Mouse (Mus musculus) neural tube, embryonic 14.5 days (tissue): ENCODE data around the gene Atp2b4. TPM values are rescaled to one million over a fixed set of nuclear protein-coding genes. Genes with fewer than 3 reads are reported as not detected.

ENCODE experiments used
- ATAC-seq: fragments of 200-750 bp; cut with Nextera tagmentation; 2 replicates; pipeline ENCODE4 v1.8.0; 2017; ENCODE audit warnings: low read depth, mild to moderate bottlenecking, moderate TSS enrichment, moderate library complexity
- H3K27ac ChIP-seq: fragments of 300-500 bp; sonication (generic); 2 replicates; pipeline ENCODE4 v1.5.1; 2014; ENCODE audit warnings: low read depth, mild to moderate bottlenecking, control low read depth, low read length, moderate library complexity, mixed read lengths
- H3K27me3 ChIP-seq: fragments of 300-500 bp; sonication (generic); 2 replicates; pipeline ENCODE4 v1.6.1; 2014; ENCODE audit warnings: low read length; ENCODE audit not compliant: control insufficient read depth, insufficient read depth
- H3K36me3 ChIP-seq: fragments of 300-500 bp; sonication (generic); 2 replicates; pipeline ENCODE4 v1.6.1; 2014; ENCODE audit warnings: low read length, mixed read lengths; ENCODE audit not compliant: control insufficient read depth, insufficient read depth
- H3K4me1 ChIP-seq: fragments of 300-500 bp; sonication (generic); 2 replicates; pipeline ENCODE4 v1.6.1; 2014; ENCODE audit warnings: low read length; ENCODE audit not compliant: control insufficient read depth, insufficient read depth
- H3K4me2 ChIP-seq: fragments of 300-500 bp; sonication (generic); 2 replicates; pipeline ENCODE4 v1.6.1; 2014; ENCODE audit warnings: mild to moderate bottlenecking, low read depth, low read length, control low read depth
- H3K4me3 ChIP-seq: fragments of 300-500 bp; sonication (generic); 2 replicates; pipeline ENCODE4 v1.5.1; 2014; ENCODE audit warnings: low read depth, low read length, control low read depth, mixed read lengths
- H3K9ac ChIP-seq: fragments of 300-500 bp; sonication (generic); replicated peaks from 2 replicates; pipeline ENCODE4 v1.6.1; 2014; ENCODE audit warnings: low read depth, mild to moderate bottlenecking, control low read depth, low read length, mixed read lengths
- H3K9me3 ChIP-seq: fragments of 300-500 bp; sonication (generic); 2 replicates; pipeline ENCODE4 v1.6.1; 2016; ENCODE audit warnings: low read length; ENCODE audit not compliant: control insufficient read depth
- WGBS: fragments of 180-500 bp; shearing (Covaris S2); extraction: QIAGEN DNeasy Blood & Tissue Kit; methylation state at CpG from one replicate; pipeline ENCODE4 v1.1.7; 2014; 5-methylcytosine and 5-hydroxymethylcytosine counted together
- polyA plus RNA-seq: library from polyadenylated mRNA; unstranded; fragments of >200 nt; fragmentation: Nextera tagmentation; extraction: Ambion mirVana; gene quantifications from 2 replicates; pipeline ENCODE4 v1.2.1, GENCODE M21; 2014

Atp2b4 gene
- polyA plus RNA-seq, 1 experiment from 2014 or later: 30.3 TPM

GRCm38 (mm10) chr1:133766901-133767529 lies 33.8 kb downstream of the Atp2b4 start:
- no peaks in the 10 kb centered on the region for H3K36me3 ChIP-seq
- H3K4me1 ChIP-seq: 0 out of 2 replicates have a peak, but pooled peaks cover 5% of the 10 kb centered on the region
- H3K9me3 ChIP-seq: no peaks in the 10 kb centered on the region
- no peak overlapping the region for H3K27ac ChIP-seq
- WGBS: 24% methylated on average over 11 of the region's 11 CpGs
- ATAC-seq: no peak
- H3K4me3 ChIP-seq: no peak overlapping the region
- H3K27me3 ChIP-seq: no peaks in the 10 kb centered on the region
- no peak overlapping the region for H3K9ac ChIP-seq
- H3K4me2 ChIP-seq: no peak overlapping the region

GRCm38 (mm10) chr1:133765376-133765775 lies 35.5 kb downstream of the Atp2b4 start:
- no peak overlapping the region for H3K27ac ChIP-seq
- H3K4me3 ChIP-seq: no peak overlapping the region
- H3K4me1 ChIP-seq: 0 out of 2 replicates have a peak, but pooled peaks cover 5% of the 10 kb centered on the region
- H3K9me3 ChIP-seq: no peaks in the 10 kb centered on the region
- no peak overlapping the region for H3K4me2 ChIP-seq
- no peak overlapping the region for H3K9ac ChIP-seq
- H3K36me3 ChIP-seq: no peaks in the 10 kb centered on the region
- no peaks in the 10 kb centered on the region for H3K27me3 ChIP-seq
- 51% methylated on average over 4 of the region's 4 CpGs for whole genome bisulfite sequencing
- ATAC-seq: no peak

GRCm38 (mm10) chr1:133762946-133763422 lies 37.9 kb downstream of the Atp2b4 start:
- Histone ChIP-seq H3K36me3 (no peaks in the 10 kb centered on the region), H3K4me2 (no peak overlapping the region), H3K4me3 (no peak overlapping the region), H3K27me3 (no peaks in the 10 kb centered on the region), H3K9ac (no peak overlapping the region), H3K27ac (0 out of 2 replicates have a peak overlapping the region, but pooled peaks have one; percentile 2), H3K4me1 (0 out of 2 replicates have a peak, but pooled peaks cover 5% of the 10 kb centered on the region), H3K9me3 (no peaks in the 10 kb centered on the region)
- ATAC-seq: peak; percentile 49; the same call in 1 of the 2 replicates
- 36% methylated on average over 5 of the region's 5 CpGs for WGBS

GRCm38 (mm10) chr1:133761278-133761677 lies 39.6 kb downstream of the Atp2b4 start:
- no peaks in the 10 kb centered on the region for H3K27me3 ChIP-seq
- no peak overlapping the region for H3K9ac ChIP-seq
- no peak for ATAC-seq
- H3K4me1 ChIP-seq: 0 out of 2 replicates have a peak, but pooled peaks cover 5% of the 10 kb centered on the region
- WGBS: 88% methylated on average over 5 of the region's 5 CpGs
- no peaks in the 10 kb centered on the region for H3K36me3 ChIP-seq
- H3K4me3 ChIP-seq: no peak overlapping the region
- H3K4me2 ChIP-seq: no peak overlapping the region
- no peak overlapping the region for H3K27ac ChIP-seq
- H3K9me3 ChIP-seq: no peaks in the 10 kb centered on the region

GRCm38 (mm10) chr1:133754317-133754868 lies 46.4 kb downstream of the Atp2b4 start:
- H3K27me3 ChIP-seq: no peaks in the 10 kb centered on the region
- no peak overlapping the region for H3K4me3 ChIP-seq
- no peaks in the 10 kb centered on the region for H3K4me1 ChIP-seq
- H3K9me3 ChIP-seq: no peaks in the 10 kb centered on the region
- no peak for ATAC-seq
- H3K4me2 ChIP-seq: no peak overlapping the region
- no peaks in the 10 kb centered on the region for H3K36me3 ChIP-seq
- WGBS: 81% methylated on average over 4 of the region's 4 CpGs
- no peak overlapping the region for H3K27ac ChIP-seq
- no peak overlapping the region for H3K9ac ChIP-seq

- Histone ChIP-seq H3K36me3 (no peaks in the 10 kb centered on the region), H3K4me3 (no peak overlapping the region), H3K27ac (no peak overlapping the region), H3K9me3 (no peaks in the 10 kb centered on the region), H3K9ac (no peak overlapping the region), H3K4me2 (no peak overlapping the region), H3K27me3 (no peaks in the 10 kb centered on the region), H3K4me1 (no peaks in the 10 kb centered on the region)
- no peak for ATAC-seq
- WGBS: 85% methylated on average over 8 of the region's 8 CpGs
Measured at GRCm38 (mm10) chr1:133753325-133753724, 47.5 kb downstream of the Atp2b4 start.

- no peak for ATAC-seq
- H3K27ac ChIP-seq: no peak overlapping the region
- no peak overlapping the region for H3K9ac ChIP-seq
- H3K4me1 ChIP-seq: no peaks in the 10 kb centered on the region
- H3K4me3 ChIP-seq: no peak overlapping the region
- no peaks in the 10 kb centered on the region for H3K9me3 ChIP-seq
- no peaks in the 10 kb centered on the region for H3K27me3 ChIP-seq
- H3K36me3 ChIP-seq: no peaks in the 10 kb centered on the region
- no peak overlapping the region for H3K4me2 ChIP-seq
- 90% methylated on average over 3 of the region's 3 CpGs for WGBS
Measured at GRCm38 (mm10) chr1:133751621-133752020, 49.2 kb downstream of the Atp2b4 start.

GRCm38 (mm10) chr1:133749954-133750353 lies 50.9 kb downstream of the Atp2b4 start:
- H3K27ac ChIP-seq: no peak overlapping the region
- H3K9ac ChIP-seq: no peak overlapping the region
- no peaks in the 10 kb centered on the region for H3K9me3 ChIP-seq
- WGBS: 64% methylated on average over 4 of the region's 4 CpGs
- ATAC-seq: no peak
- no peaks in the 10 kb centered on the region for H3K36me3 ChIP-seq
- no peak overlapping the region for H3K4me3 ChIP-seq
- no peak overlapping the region for H3K4me2 ChIP-seq
- H3K4me1 ChIP-seq: no peaks in the 10 kb centered on the region
- no peaks in the 10 kb centered on the region for H3K27me3 ChIP-seq

- Histone ChIP-seq H3K9me3 (no peaks in the 10 kb centered on the region), H3K4me3 (no peak overlapping the region), H3K36me3 (no peaks in the 10 kb centered on the region), H3K9ac (no peak overlapping the region), H3K27ac (peak overlapping the region; percentile 39; the same call in 1 of the 2 replicates), H3K4me1 (peaks cover 8% of the 10 kb centered on the region), H3K27me3 (no peaks in the 10 kb centered on the region), H3K4me2 (no peak overlapping the region)
- ATAC-seq: 0 out of 2 replicates have a peak, but pooled peaks have one; percentile 26
- 61% methylated on average over 9 of the region's 9 CpGs for WGBS
Measured at GRCm38 (mm10) chr1:133745078-133745495, 55.8 kb downstream of the Atp2b4 start.
